Mouse (Mus musculus): Measurements from ENCODE around the gene Lrrc58.

- TF ChIP-seq CTCF (IDR thresholded peaks at IDR 0.05; ENCODE audit: control insufficient read depth, insufficient read depth, insufficient replicate concordance, low read depth, low read length), result no peak
- no peak; the same call in 1 of the 2 replicates for TF ChIP-seq POLR2A (IDR thresholded peaks at IDR 0.05; ENCODE audit: control insufficient read depth, low read depth, low read length)
These were observed 599 bp downstream of the Lrrc58 start for GRCm38 (mm10) chr16:37868506-37869469.
